Mouse (Mus musculus) naive thymus-derived CD4-positive, alpha-beta T cell, adult 2 months (primary cell): ENCODE measurements around the gene Gm20388.

Experiments used
- DNase-seq: peaks from one replicate; pipeline ENCODE4 v3.0.0-alpha.2; 2011; ENCODE audit warnings: low read depth

Gene Gm20388

GRCm38 (mm10) chr8:120475462-120476201, 565.0 kb downstream of the Gm20388 start:
- DNase-seq: no peak

- no peak for DNase-seq
These were observed 566.3 kb downstream of the Gm20388 start for GRCm38 (mm10) chr8:120476711-120477575.

GRCm38 (mm10) chr8:120478754-120479153, 568.1 kb downstream of the Gm20388 start:
- no peak for DNase-seq

GRCm38 (mm10) chr8:120479691-120480090, 569.0 kb downstream of the Gm20388 start:
- no peak for DNase-seq

GRCm38 (mm10) chr8:120482015-120482689, 571.5 kb downstream of the Gm20388 start:
- DNase-seq: no peak

- DNase-seq: no peak
These were observed 573.8 kb downstream of the Gm20388 start for GRCm38 (mm10) chr8:120484460-120484859.

GRCm38 (mm10) chr8:120485116-120485515, 574.5 kb downstream of the Gm20388 start:
- no peak for DNase-seq

GRCm38 (mm10) chr8:120485551-120486476, 575.2 kb downstream of the Gm20388 start:
- DNase-seq: no peak

- DNase-seq: peak; percentile 62
These were observed 576.1 kb downstream of the Gm20388 start for GRCm38 (mm10) chr8:120486477-120487376.

GRCm38 (mm10) chr8:120487377-120487728, 576.7 kb downstream of the Gm20388 start:
- DNase-seq: no peak

GRCm38 (mm10) chr8:120487729-120488510, 577.3 kb downstream of the Gm20388 start:
- peak; percentile 74 for DNase-seq

GRCm38 (mm10) chr8:120488636-120489131, 578.0 kb downstream of the Gm20388 start:
- no peak for DNase-seq

- DNase-seq: peak; percentile 87
These were observed 578.6 kb downstream of the Gm20388 start for GRCm38 (mm10) chr8:120489142-120489754.

GRCm38 (mm10) chr8:120489771-120490281, 579.2 kb downstream of the Gm20388 start:
- DNase-seq: peak; percentile 45

- DNase-seq: peak; percentile 53
These were observed 579.9 kb downstream of the Gm20388 start for GRCm38 (mm10) chr8:120490354-120491141.

- DNase-seq: no peak
These were observed 580.6 kb downstream of the Gm20388 start for GRCm38 (mm10) chr8:120491166-120491793.

- no peak for DNase-seq
These were observed 581.7 kb downstream of the Gm20388 start for GRCm38 (mm10) chr8:120492193-120492880.
